Mouse (Mus musculus): ENCODE data around the gene Klhdc8a.

- TF ChIP-seq CTCF (IDR thresholded peaks at IDR 0.05; ENCODE audit: low read depth) (no peak), EP300 (IDR thresholded peaks at IDR 0.05; ENCODE audit: low read depth) (no peak)
These were observed 55.0 kb downstream of the Klhdc8a start for GRCm38 (mm10) chr1:132353389-132353788.

Measured in liver, postnatal 0 days (tissue).